Mouse (Mus musculus): ENCODE results near the gene Dner.
A peak's percentile ranks its signal among the peaks of the same experiment; 100 is the strongest.

Dner gene

GRCm38 (mm10) chr1:84636890-84637289 is 59.1 kb downstream of the Dner start:
- no peak for DNase-seq (ENCODE audit: low read depth, low spot score)

DNA sequence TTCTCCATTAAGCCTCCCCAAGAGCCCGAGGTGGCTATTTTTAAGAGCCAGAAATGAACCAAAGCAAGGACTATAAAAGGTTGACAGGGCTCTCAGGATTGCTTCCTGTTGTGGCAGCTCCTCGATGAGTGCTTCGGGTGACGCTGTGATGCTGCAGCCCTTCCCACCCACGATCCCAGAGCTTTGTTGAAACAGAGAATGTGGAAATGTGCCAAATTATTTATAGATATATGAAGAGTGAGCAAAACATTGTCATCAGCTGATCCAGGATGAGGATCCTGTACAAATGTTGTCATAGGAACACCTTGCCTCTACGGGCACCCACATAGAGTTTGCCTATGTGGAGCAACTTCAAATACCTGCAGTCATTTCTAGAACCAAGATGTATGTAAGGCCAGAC is 67.8 kb downstream of the Dner start:
- no peak for DNase-seq (ENCODE audit: low read depth, low spot score)

GRCm38 (mm10) chr1:84622978-84623554 is 73.0 kb downstream of the Dner start:
- no peak for DNase-seq (ENCODE audit: low read depth, low spot score)

DNA sequence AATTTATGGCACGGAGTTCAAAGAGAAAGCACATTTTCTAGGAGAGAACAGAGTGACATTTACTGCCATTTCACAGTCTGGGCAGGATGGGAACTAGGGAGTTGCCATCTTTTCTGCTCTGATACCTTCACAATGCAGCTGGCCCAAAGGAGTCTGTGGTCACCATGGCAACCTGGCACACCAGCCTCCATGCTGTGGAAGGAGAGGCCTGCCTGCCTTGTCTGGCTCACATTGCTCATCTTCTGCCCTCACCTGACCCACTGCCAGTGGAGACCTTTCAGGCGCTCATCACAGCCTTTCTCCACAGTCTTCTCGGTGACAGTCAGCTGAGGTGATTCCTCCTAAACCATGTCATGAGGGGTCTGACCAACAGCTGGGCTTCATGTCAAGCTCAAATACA is 74.7 kb downstream of the Dner start:
- DNase-seq (ENCODE audit: low read depth, low spot score): no peak

DNA sequence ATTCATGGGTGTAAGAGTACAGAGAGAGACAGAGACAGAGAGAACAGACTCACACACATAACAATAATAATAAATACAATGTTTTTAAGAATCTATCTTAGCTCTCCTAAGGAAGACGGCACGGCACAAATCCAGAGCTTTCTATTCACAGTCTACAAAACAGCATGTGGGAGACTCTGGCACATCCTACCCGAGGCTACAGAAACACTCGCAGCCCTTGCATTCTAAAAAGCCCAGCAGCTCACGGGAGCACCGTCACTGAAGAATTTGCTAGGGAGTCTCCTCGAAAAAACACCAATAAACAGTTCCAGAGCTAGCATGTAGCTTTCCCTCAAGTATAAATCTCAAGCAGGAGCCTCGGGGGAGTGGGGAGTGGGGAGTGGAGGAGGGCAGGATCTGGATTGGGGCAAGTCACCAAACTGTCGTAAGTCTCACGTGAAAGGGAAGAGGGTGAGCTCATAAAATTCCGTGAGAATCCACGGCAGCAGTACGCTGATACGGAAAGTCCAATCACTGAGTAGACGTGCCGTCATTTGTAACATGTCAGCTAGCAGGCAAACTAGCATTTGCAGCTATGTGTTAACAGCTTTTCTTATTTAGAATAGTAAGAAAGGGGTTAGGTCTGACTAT is 76.8 kb downstream of the Dner start:
- DNase-seq (ENCODE audit: low read depth, low spot score): no peak

- DNase-seq (ENCODE audit: low read depth, low spot score): no peak
Observed at GRCm38 (mm10) chr1:84618094-84618493, 77.9 kb downstream of the Dner start.

- no peak for DNase-seq (ENCODE audit: low read depth, low spot score)
Observed at GRCm38 (mm10) chr1:84616133-84616532, 79.9 kb downstream of the Dner start.

DNA sequence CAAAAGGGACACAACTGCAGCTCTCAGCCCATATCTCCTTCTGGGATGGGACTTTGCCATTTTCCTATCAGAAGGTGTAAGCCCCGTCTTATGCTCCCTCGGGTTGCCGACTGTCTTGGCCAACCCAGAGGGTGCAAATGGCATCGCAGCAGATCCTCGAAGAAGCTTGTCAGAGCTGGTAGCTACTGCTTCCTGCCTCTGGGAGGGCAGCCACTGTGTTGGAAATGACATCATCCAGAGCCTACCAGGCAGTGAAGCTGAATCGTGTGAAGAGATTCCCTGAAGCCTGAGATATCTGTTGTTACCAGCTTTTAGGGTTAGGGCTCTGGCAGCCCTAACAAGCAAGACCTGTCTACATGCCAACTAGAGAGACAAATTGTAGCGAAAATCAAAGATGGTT is 81.4 kb downstream of the Dner start:
- DNase-seq (ENCODE audit: low read depth, low spot score): no peak

DNA sequence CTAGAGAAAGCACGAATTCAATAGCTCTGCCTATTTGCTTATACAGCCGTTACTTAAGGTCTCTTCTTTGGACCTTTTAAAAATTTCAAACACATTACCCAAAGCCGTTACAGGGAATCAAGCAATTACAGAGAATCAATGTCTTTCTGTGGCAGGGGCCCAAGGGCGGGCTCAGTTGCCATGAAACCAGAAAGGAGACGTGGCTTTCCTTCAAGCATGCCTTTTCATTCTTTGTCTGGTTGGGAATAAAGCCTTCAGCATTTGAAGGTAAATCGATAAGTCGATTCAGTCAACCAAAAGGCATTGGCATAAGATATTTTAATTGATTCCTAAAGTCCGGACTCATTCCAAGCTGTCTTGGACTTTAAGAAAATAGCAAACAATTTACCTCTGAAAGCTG is 82.9 kb downstream of the Dner start:
- no peak for DNase-seq (ENCODE audit: low read depth, low spot score)

DNA sequence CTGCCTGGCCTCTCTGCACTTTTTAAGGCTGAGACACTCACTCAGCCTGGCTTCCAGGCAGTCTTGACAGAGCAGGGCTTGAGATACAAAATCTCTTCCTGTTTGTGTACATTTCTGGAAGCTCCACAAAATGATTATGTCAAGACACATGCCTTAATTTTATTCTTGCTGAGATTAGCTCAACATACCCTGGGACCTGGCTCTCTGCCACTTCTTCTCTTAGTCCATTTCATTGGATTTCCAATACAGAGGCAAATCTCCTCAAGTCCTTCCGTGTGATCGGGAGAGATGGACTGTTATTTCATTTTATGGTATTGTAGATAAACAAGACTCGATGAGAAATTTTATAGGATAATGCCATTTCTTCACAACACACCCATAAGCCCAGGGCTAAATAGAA is 84.7 kb downstream of the Dner start:
- DNase-seq (ENCODE audit: low read depth, low spot score): no peak

DNA sequence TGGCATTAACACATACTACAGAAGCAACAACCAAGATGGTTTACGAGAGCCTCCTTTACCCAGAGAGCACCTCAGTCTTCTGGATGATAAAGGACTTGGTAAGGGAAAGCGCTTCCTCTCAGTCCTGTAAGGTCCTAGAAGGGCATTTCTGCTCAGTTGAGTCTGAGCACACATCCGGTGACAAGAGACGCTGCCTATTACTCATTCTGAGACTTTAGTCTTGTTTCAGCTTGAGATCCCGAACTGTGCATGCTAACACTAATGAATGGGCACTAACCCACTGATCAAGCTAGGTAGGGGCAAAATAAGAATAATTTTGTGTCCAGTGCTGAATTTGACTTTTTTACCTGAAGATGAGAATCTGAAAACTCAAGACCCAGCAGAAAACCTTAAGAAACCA is 97.0 kb downstream of the Dner start:
- no peak for DNase-seq (ENCODE audit: low read depth, low spot score)

GRCm38 (mm10) chr1:84596023-84596422 is 100.0 kb downstream of the Dner start:
- DNase-seq (ENCODE audit: low read depth, low spot score): no peak

DNA sequence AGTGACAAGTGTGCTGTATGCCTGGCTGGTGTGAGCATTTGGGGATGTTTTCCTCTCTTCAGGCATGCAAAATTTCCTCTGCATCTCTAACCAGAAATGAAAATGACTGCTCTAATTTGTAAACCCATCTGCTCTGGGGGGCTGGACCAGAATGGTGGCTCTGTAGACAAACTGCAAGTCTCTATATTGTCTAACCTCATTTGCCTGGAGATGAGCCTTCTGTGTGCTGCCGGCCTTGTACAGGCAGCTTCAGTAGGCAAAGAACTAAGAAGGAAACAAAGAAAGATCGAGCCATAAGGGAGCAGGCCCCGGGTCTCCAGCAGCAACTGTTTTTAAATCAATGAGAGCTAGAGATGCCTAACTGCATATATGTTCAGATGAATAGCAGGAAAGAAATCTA is 103.6 kb downstream of the Dner start:
- no peak for DNase-seq (ENCODE audit: low read depth, low spot score)

GRCm38 (mm10) chr1:84590534-84590933 is 105.5 kb downstream of the Dner start:
- no peak for DNase-seq (ENCODE audit: low read depth, low spot score)

DNA sequence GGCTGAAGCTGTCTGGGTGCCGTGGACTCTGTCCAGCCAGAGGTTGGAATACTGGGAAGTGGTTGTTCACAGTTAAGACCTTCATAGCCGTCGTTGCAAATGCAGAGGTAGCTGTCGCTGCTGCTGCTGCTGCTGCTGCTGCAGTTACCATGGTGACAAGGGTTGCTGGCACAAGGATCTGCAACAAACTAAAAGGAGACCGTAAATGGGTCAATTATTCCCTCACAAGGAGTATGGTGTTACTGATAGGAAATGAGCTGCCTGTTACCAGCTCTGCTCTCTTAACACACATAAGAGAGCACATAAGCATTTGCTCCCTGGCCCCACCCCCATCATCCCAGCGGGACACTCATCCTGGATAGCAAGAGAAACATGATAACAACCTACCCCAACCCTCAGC is 110.6 kb downstream of the Dner start:
- DNase-seq (ENCODE audit: low read depth, low spot score): no peak

- peak; percentile 25 for DNase-seq (ENCODE audit: low read depth, low spot score)
Observed at GRCm38 (mm10) chr1:84581812-84582211, 114.2 kb downstream of the Dner start.

GRCm38 (mm10) chr1:84561841-84562240 is 134.2 kb downstream of the Dner start:
- DNase-seq (ENCODE audit: low read depth, low spot score): no peak

DNA sequence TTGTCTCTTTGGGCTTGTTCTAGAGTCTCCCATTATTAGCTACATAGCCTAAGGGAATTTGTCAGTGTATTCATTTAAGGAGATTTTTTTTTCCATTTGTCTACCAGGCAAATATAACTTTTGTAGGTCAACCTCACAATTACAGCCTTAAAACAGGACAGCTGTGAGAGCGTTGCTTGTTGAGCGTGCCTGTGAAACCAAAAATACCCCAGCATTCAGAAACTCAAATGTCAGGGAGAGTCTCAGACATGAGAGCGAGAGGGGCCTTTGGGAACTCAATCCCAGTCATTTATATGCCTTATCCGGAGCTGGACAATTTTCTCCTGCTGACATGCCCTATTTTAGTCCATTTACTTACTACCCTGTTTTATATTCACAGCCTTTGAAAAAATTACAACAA is 134.6 kb downstream of the Dner start:
- DNase-seq (ENCODE audit: low read depth, low spot score): no peak

DNA sequence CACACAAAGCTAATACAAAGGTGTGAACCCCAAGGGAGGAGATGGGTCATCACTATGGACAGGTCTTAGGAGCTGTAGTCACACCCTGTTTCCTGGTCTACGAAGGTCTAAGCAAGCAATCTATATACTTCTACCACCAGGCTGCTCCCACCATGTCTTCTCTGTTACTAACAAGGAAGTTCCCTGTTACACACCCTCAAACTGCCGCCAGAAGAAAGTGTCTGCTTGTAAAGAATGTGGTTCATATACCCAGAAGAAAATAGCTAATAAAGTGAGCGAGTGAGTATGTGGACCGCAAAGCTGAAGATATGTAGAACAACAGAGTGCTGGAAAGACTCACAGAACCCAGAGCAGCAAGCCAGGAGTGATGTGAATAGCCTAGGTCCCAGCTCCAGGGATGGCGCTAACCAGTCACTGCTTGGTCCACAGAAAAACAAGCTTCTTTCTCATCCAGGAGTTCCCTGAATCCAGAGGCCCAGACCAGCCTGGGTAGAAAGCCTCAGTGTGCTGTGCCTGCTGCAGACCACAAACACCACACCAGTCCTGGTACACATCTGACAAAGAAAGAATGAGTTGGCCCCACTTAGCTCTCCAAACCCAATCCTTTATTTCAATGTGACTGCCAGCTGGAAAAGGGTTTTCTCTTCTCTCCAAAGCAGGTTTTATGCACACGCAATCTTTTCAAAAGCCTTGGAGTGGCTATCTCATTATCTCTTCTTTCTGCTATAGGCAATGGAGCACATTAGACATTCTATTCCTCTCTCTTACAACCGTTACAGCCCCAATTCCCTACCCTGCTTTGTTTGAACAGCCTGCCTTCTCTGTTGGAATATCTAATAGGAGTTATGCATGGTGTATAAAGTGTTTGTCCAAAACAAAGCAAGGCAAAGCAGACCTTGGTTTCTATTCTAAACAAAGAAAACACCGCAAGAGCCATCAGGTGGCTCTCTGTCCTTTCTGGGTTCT is 139.2 kb downstream of the Dner start:
- DNase-seq (ENCODE audit: low read depth, low spot score): no peak

DNA sequence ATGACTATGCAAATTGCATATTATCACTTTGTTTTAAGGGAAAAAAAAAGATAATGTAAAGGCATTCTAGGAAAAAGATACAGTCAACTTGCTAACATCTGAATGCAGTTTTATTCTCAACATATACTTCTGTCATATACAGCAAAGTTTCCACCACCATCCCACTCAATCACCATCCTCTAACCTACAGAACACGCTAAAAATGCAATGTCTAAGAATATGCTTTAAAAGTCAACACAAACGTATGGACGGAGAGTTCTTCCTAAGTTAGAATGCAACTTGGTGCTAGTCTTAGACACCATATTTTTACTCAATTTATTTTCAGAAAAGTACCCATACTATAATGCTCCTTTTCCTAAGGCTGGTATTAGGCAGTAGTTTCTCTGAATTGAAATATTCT is 144.0 kb downstream of the Dner start:
- DNase-seq (ENCODE audit: low read depth, low spot score): no peak

- DNase-seq (ENCODE audit: low read depth, low spot score): no peak
Observed at GRCm38 (mm10) chr1:84550065-84550368, 146.0 kb downstream of the Dner start.

- DNase-seq (ENCODE audit: low read depth, low spot score): no peak
Observed at GRCm38 (mm10) chr1:84549367-84550064, 146.5 kb downstream of the Dner start.

Measured in retina, adult 2 months (tissue).